Mouse (Mus musculus): ENCODE data around the gene Ryr3. TPM values are rescaled to one million over a fixed set of nuclear protein-coding genes. Genes with fewer than 3 reads are reported as not detected.

The Ryr3 gene
- polyA plus RNA-seq, 1 experiment from 2014 or later = 2.2 TPM

DNA sequence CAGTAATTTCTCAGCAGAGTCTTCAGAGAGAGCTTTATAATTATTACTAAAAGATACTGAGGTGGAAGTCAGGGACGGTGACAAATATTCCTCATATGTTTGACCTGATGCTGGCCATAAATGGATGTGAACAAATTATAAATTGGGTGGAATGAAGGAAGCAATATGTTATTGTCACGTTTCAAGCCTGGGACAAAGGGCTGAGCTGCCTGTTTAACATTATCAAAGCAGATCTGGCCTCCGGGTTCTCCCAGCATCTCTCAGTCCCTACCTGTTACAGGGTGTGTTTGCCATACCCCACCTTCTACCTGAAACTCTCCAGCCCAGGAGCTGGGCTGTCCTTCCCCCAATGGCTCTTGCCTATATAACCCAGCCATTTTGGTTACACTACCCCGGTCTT is 463.6 kb downstream of the Ryr3 start:
- ATAC-seq = no peak
- POLR2A ChIA-PET = no interaction called here
- in situ Hi-C loops (cut with MboI; ENCODE audit: low pct_unique_long_range_greater_than_20kb) = no loop called here
- DNase-seq (ENCODE audit: low read depth, low spot score) = no peak
- CTCF ChIA-PET = no interaction called here
- no peak for TF ChIP-seq CTCF (IDR thresholded peaks at IDR 0.05)
- no peaks in the 10 kb centered on the region for H3K27me3 ChIP-seq

DNA sequence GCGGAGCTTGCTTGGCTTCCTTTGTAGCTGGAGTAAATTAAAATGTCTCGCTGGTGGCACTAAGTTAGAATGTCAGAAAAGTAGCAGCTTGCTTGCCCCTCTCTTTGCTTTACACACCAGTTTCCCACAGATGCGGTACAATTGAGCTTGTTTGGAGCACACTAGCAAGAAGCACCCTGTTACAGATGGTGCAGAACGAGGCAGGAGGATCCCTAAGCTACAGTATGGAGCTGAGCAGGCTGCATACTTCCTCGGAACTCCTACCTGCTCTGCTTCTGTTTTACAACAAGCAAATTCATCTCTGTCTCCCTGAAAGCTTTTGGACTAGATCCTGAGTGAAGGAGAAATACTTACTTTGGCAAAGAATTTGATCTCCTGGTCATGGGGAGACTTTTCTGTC is 465.5 kb downstream of the Ryr3 start:
- DNase-seq (ENCODE audit: low read depth, low spot score) (no peak), ATAC-seq (no peak)
- no peaks in the 10 kb centered on the region for H3K27me3 ChIP-seq
- in situ Hi-C loops (cut with MboI; ENCODE audit: low pct_unique_long_range_greater_than_20kb) = no loop called here
- CTCF ChIA-PET = no interaction called here
- TF ChIP-seq CTCF (IDR thresholded peaks at IDR 0.05) = no peak
- POLR2A ChIA-PET = interaction anchor here (0.5 kb wide), 1 partner anchor 68 kb away, joined by 3 read pairs; no protein-coding TSS in a partner anchor

DNA sequence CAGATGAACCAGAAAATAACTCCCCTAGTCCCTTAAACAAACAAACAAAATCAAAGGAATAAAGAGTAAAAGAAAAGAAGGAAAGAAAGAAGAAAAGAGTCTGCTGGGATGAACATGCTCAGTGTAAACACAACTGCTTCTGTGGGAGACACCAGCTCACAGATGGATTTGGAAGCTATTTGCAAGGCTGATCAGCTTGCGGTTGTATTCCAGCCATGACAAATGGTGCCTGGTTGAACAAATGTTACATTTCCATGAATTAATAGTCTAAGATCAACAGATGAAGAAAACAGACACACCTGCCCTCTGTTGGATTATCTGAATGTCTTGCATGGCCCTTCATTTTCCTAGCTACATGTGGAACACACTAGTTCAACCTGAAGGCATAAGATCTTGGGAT is 468.4 kb downstream of the Ryr3 start:
- CTCF ChIA-PET = no interaction called here
- no peak for ATAC-seq

GRCm38 (mm10) chr2:112732942-112733341 is 484.0 kb downstream of the Ryr3 start:
- CTCF ChIA-PET = interaction anchor here (1.1 to 1.2 kb wide), 2 partner anchors 16 to 69 kb away, joined by 3 read pairs; no protein-coding TSS in a partner anchor
- POLR2A ChIA-PET = no interaction called here
- no peak for TF ChIP-seq CTCF (IDR thresholded peaks at IDR 0.05)
- no peak for ATAC-seq
- DNase-seq (ENCODE audit: low read depth, low spot score) = no peak
- in situ Hi-C loops (cut with MboI; ENCODE audit: low pct_unique_long_range_greater_than_20kb) = no loop called here
- H3K27me3 ChIP-seq = peaks cover 5% of the 10 kb centered on the region

More for the DNA sequence above, 468.4 kb downstream of the Ryr3 start:
- no peak for DNase-seq (ENCODE audit: low read depth, low spot score)
- TF ChIP-seq CTCF (IDR thresholded peaks at IDR 0.05) = no peak
- no peaks in the 10 kb centered on the region for H3K27me3 ChIP-seq
- POLR2A ChIA-PET = no interaction called here
- in situ Hi-C loops (cut with MboI; ENCODE audit: low pct_unique_long_range_greater_than_20kb) = no loop called here

- DNase-seq (ENCODE audit: low read depth, low spot score) = no peak
- ATAC-seq = no peak
- peaks cover 1% of the 10 kb centered on the region for H3K27me3 ChIP-seq
- POLR2A ChIA-PET = no interaction called here
- in situ Hi-C loops (cut with MboI; ENCODE audit: low pct_unique_long_range_greater_than_20kb) = no loop called here
- CTCF ChIA-PET = interaction anchor here (1.1 to 1.6 kb wide), 2 partner anchors 34 to 47 kb away, joined by 3 read pairs; no protein-coding TSS in a partner anchor
- no peak for TF ChIP-seq CTCF (IDR thresholded peaks at IDR 0.05)
Observed at GRCm38 (mm10) chr2:112727842-112728241, 489.1 kb downstream of the Ryr3 start.

- in situ Hi-C loops (cut with MboI; ENCODE audit: low pct_unique_long_range_greater_than_20kb) = no loop called here
- TF ChIP-seq CTCF (IDR thresholded peaks at IDR 0.05) = no peak
- ATAC-seq = no peak
- ChIA-PET POLR2A (no interaction called here), CTCF (no interaction called here)
- no peaks in the 10 kb centered on the region for H3K27me3 ChIP-seq
- no peak for DNase-seq (ENCODE audit: low read depth, low spot score)
Observed at GRCm38 (mm10) chr2:112721217-112721616, 495.7 kb downstream of the Ryr3 start.

- no peaks in the 10 kb centered on the region for H3K27me3 ChIP-seq
- DNase-seq (ENCODE audit: low read depth, low spot score) (no peak), ATAC-seq (no peak)
- in situ Hi-C loops (cut with MboI; ENCODE audit: low pct_unique_long_range_greater_than_20kb) = no loop called here
- CTCF ChIA-PET = no interaction called here
- no peak for TF ChIP-seq CTCF (IDR thresholded peaks at IDR 0.05)
- POLR2A ChIA-PET = no interaction called here
Observed at GRCm38 (mm10) chr2:112720715-112721114, 496.2 kb downstream of the Ryr3 start.

DNA sequence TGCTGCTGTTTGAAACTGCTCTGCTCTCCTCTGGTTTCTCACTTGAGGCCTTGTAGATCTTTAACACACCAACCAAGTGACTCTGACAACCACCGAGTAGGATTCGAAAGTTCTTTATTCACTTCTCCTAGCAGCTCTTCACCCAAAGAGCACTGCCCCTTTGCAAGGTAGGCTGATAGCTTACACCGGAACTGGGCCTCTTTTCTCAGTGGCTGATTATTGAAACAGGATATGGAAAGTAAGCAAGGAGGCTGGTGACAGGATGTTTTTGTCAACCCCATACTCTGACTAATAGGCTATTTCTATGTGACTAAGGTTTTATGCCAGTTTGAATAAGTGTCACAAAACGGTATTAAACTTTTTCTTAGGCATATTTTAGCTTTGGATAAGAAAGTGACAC is 502.2 kb downstream of the Ryr3 start:
- ChIA-PET POLR2A (no interaction called here), CTCF (no interaction called here)
- in situ Hi-C loops (cut with MboI; ENCODE audit: low pct_unique_long_range_greater_than_20kb) = no loop called here
- ATAC-seq (no peak), DNase-seq (ENCODE audit: low read depth, low spot score) (no peak)
- H3K27me3 ChIP-seq = no peaks in the 10 kb centered on the region
- TF ChIP-seq CTCF (IDR thresholded peaks at IDR 0.05) = no peak

- TF ChIP-seq CTCF (IDR thresholded peaks at IDR 0.05) = no peak
- in situ Hi-C loops (cut with MboI; ENCODE audit: low pct_unique_long_range_greater_than_20kb) = no loop called here
- CTCF ChIA-PET = interaction anchor here (1.0 to 1.2 kb wide), 2 partner anchors 12 to 119 kb away, joined by 3 to 4 read pairs; no protein-coding TSS in a partner anchor
- H3K27me3 ChIP-seq = peaks cover 4% of the 10 kb centered on the region
- POLR2A ChIA-PET = no interaction called here
- no peak for ATAC-seq
- DNase-seq (ENCODE audit: low read depth, low spot score) = no peak
Observed at GRCm38 (mm10) chr2:112681817-112682216, 535.1 kb downstream of the Ryr3 start.

DNA sequence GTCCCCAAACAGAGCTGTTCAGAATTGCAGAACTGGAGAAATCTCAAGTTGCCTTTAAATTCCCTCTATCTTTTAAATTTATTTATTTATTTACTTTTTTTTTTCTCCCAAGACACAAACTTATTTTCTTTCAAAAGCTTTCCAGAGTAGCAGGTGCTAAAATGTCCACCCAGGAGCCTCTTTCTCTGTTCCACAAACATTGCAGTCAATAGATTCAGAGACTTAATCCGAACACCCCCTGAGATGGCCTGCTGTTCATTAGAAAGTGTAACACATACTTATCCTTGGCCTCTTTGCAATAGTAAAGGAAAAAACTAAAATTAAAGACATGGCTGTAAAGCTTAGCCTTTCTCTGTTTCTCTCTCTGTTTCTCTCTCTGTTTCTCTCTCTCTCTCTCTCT is 539.6 kb downstream of the Ryr3 start:
- no peak for DNase-seq (ENCODE audit: low read depth, low spot score)
- CTCF ChIA-PET = interaction anchor here (1.5 kb wide), 1 partner anchor 8 kb away, joined by 6 read pairs; no protein-coding TSS in a partner anchor
- ATAC-seq = no peak
- in situ Hi-C loops (cut with MboI; ENCODE audit: low pct_unique_long_range_greater_than_20kb) = no loop called here
- no peaks in the 10 kb centered on the region for H3K27me3 ChIP-seq
- no peak for TF ChIP-seq CTCF (IDR thresholded peaks at IDR 0.05)
- POLR2A ChIA-PET = no interaction called here

DNA sequence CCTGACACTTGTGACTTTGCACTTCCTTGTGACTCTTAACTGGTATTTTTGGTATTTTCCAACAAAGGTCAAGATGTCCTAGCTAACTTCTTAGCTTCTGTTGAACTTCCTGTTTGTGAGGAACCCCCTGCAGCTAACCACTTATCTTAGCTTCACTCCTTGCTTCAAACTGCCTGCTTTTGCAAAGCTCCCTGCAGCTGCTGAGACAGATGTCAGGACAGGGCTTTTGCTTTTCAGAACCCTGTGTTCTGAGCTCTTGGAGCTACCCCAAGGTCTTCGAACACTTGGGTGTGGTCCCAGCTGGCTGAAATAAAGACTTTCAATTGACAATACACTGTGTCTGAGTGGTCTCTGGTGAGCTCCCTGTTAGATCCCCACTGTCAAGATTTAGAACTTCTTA is 540.2 kb downstream of the Ryr3 start:
- no peaks in the 10 kb centered on the region for H3K27me3 ChIP-seq
- ATAC-seq (no peak), DNase-seq (ENCODE audit: low read depth, low spot score) (no peak)
- ChIA-PET CTCF (no interaction called here), POLR2A (no interaction called here)
- in situ Hi-C loops (cut with MboI; ENCODE audit: low pct_unique_long_range_greater_than_20kb) = no loop called here
- TF ChIP-seq CTCF (IDR thresholded peaks at IDR 0.05) = no peak

DNA sequence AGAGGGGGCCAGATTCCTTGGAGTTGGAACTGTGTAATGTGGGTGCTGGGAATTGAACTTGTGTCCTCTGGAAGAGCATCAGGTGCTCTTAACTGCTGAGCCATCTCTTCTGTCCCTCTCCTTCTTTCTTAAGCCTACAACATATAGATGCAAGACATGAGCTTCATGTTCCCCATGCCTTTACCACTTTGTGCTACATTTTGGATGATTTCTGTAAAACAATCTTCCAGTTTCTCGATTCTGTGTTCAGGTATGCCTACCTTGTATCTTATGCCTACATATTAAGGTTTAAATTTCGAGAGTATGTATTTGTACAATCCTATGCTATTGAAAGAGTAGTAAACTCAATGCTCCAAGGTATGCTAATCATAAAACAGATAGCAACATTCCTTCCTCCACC is 540.7 kb downstream of the Ryr3 start:
- no peak for TF ChIP-seq CTCF (IDR thresholded peaks at IDR 0.05)
- POLR2A ChIA-PET = no interaction called here

More for the DNA sequence above, 540.7 kb downstream of the Ryr3 start:
- CTCF ChIA-PET = interaction anchor here (1.1 kb wide), 1 partner anchor 9 kb away, joined by 3 read pairs; no protein-coding TSS in a partner anchor
- in situ Hi-C loops (cut with MboI; ENCODE audit: low pct_unique_long_range_greater_than_20kb) = no loop called here
- H3K27me3 ChIP-seq = no peaks in the 10 kb centered on the region
- ATAC-seq = no peak
- DNase-seq (ENCODE audit: low read depth, low spot score) = no peak

All from Patski (cell line).